Mouse (Mus musculus) CH12.LX (cell line): ENCODE measurements around the gene Ipo4. TPM values are rescaled to one million over a fixed set of nuclear protein-coding genes. Genes with fewer than 3 reads are reported as not detected.

Source experiments
- DNase-seq: peaks from one replicate; pipeline ENCODE4 v3.0.0-alpha.2; 2013; ENCODE audit errors: extremely low read depth
- H3K27ac ChIP-seq: 2 replicates; pipeline ENCODE4 v1.5.1; 2012; ENCODE audit warnings: low read depth, mild to moderate bottlenecking, control low read depth, moderate library complexity; ENCODE audit not compliant: insufficient read depth
- H3K27me3 ChIP-seq: replicated peaks from 2 replicates; pipeline ENCODE3; 2012; ENCODE audit warnings: inconsistent platforms
- H3K36me3 ChIP-seq, 2 experiments: replicated peaks in 1 of 2; 2 replicates each; pipeline versions ENCODE3 to v1.6.1; 2012; ENCODE audit warnings: inconsistent platforms in 1 of 2, low read length in 1 of 2, mild to moderate bottlenecking in 1 of 2, mixed read lengths in 1 of 2, moderate library complexity in 1 of 2; ENCODE audit not compliant: control insufficient read depth in 1 of 2, insufficient read depth in 1 of 2
- H3K4me1 ChIP-seq, 2 experiments: 2 replicates each; pipeline ENCODE4 v1.6.1; 2012; ENCODE audit warnings: inconsistent platforms in 1 of 2, moderate library complexity in 1 of 2; ENCODE audit not compliant: insufficient read depth in 2 of 2, control insufficient read depth in 1 of 2
- H3K4me2 ChIP-seq: 2 replicates; pipeline ENCODE4 v1.6.1; 2012; ENCODE audit warnings: low read depth, mild to moderate bottlenecking, control low read depth; ENCODE audit not compliant: poor library complexity, insufficient read depth, severe bottlenecking
- H3K4me3 ChIP-seq, 3 experiments: fragments of 150-350 bp in 1 of 3; sonication (generic) in 1 of 3; replicated peaks in 1 of 3; 2 replicates each; pipeline versions ENCODE3 to v1.5.1; 2011 to 2012; ENCODE audit warnings: low read depth in 2 of 3, low read length in 2 of 3, mild to moderate bottlenecking in 2 of 3, moderate library complexity in 2 of 3, control low read depth in 1 of 3, improper control_type of control experiment in 1 of 3, inconsistent platforms in 1 of 3, mixed read lengths in 1 of 3; ENCODE audit not compliant: poor library complexity in 1 of 3
- H3K79me2 ChIP-seq: replicated peaks from 2 replicates; pipeline ENCODE4 v1.6.1; 2012; ENCODE audit warnings: mild to moderate bottlenecking, moderate library complexity; ENCODE audit not compliant: control insufficient read depth, poor library complexity, insufficient read depth, severe bottlenecking; ENCODE audit errors: extremely low read depth
- H3K9ac ChIP-seq: 2 replicates; pipeline ENCODE4 v1.6.1; 2012; ENCODE audit warnings: low read depth, mild to moderate bottlenecking, control low read depth, moderate library complexity; ENCODE audit not compliant: insufficient read depth
- H3K9me3 ChIP-seq: replicated peaks from 2 replicates; pipeline ENCODE3; 2012; ENCODE audit warnings: low read length, inconsistent platforms, mixed read lengths
- CTCF ChIP-seq, 2 experiments: IDR thresholded peaks in 1 of 2; conservative IDR thresholded peaks in 1 of 2; 2 replicates each; pipeline ENCODE4 v1.5.1; 2011 to 2012; ENCODE audit warnings: low read depth in 2 of 2, low read length in 2 of 2, improper control_type of control experiment in 1 of 2, inconsistent platforms in 1 of 2, mild to moderate bottlenecking in 1 of 2, moderate library complexity in 1 of 2
- E2F4 ChIP-seq: IDR thresholded peaks from 2 replicates; pipeline ENCODE4 v1.6.1; 2011; ENCODE audit warnings: low read depth, low read length, improper control_type of control experiment; ENCODE audit not compliant: insufficient replicate concordance
- ELF1 ChIP-seq: IDR thresholded peaks from 2 replicates; pipeline ENCODE4 v1.6.1; 2014; ENCODE audit warnings: low read depth, mild to moderate bottlenecking, inconsistent platforms, low read length, improper control_type of control experiment
- JUN ChIP-seq: IDR thresholded peaks from 2 replicates; pipeline ENCODE4 v1.6.1; 2011; ENCODE audit warnings: low read depth, mild to moderate bottlenecking, low read length, improper control_type of control experiment, moderate library complexity; ENCODE audit not compliant: insufficient read depth
- MAZ ChIP-seq: IDR thresholded peaks from 2 replicates; pipeline ENCODE4 v1.6.1; 2012; ENCODE audit warnings: low read depth, mild to moderate bottlenecking, inconsistent platforms, low read length, improper control_type of control experiment, moderate library complexity
- MEF2A ChIP-seq: IDR thresholded peaks from 2 replicates; pipeline ENCODE4 v1.6.1; 2014; ENCODE audit warnings: low read depth, mild to moderate bottlenecking, inconsistent platforms, low read length, improper control_type of control experiment, borderline replicate concordance
- MYC ChIP-seq: IDR thresholded peaks from 2 replicates; pipeline ENCODE4 v1.6.1; 2011; ENCODE audit warnings: low read depth, mild to moderate bottlenecking, improper control_type of control experiment, low read length
- RAD21 ChIP-seq: IDR thresholded peaks from 2 replicates; pipeline ENCODE4 v1.6.1; 2011; ENCODE audit warnings: low read depth, mild to moderate bottlenecking, low read length, improper control_type of control experiment, moderate library complexity
- SMC3 ChIP-seq: IDR thresholded peaks from 2 replicates; pipeline ENCODE4 v1.6.1; 2011; ENCODE audit warnings: low read depth, low read length, improper control_type of control experiment
- TBP ChIP-seq: conservative IDR thresholded peaks from 2 replicates; pipeline ENCODE4 v1.6.1; 2011; ENCODE audit warnings: low read depth, low read length, improper control_type of control experiment
- ZKSCAN1 ChIP-seq: IDR thresholded peaks from 2 replicates; pipeline ENCODE4 v1.6.1; 2012; ENCODE audit warnings: low read depth, inconsistent platforms, low read length, improper control_type of control experiment, borderline replicate concordance
- ZMIZ1 ChIP-seq: IDR thresholded peaks from 2 replicates; pipeline ENCODE4 v1.6.1; 2012; ENCODE audit warnings: low read depth, mild to moderate bottlenecking, inconsistent platforms, low read length, improper control_type of control experiment
- dilution Hi-C: fragments of 300-500 bp; cut with MboI; formaldehyde crosslinking; loops from 2 replicates; pipeline ENCODE4 v1.14.3; 2020; ENCODE audit warnings: low sequenced_read_pairs; ENCODE audit not compliant: extremely low pct_unique_long_range_greater_than_20kb, extremely low pct_ligation_motif_present
- in situ Hi-C: fragments of 300-500 bp; cut with MboI; formaldehyde crosslinking; loops from 3 replicates; pipeline ENCODE4 v1.14.3; 2019; ENCODE audit warnings: low sequenced_read_pairs, low pct_ligation_motif_present, low pct_unique_long_range_greater_than_20kb, mixed read lengths
- polyA plus RNA-seq: library from polyadenylated mRNA; unstranded; fragments of >175 nt; gene quantifications from 2 replicates; pipeline ENCODE4 v1.2.1, GENCODE M21; 2012; ENCODE audit warnings: low read depth; ENCODE audit not compliant: insufficient read length
- total RNA-seq, 2 experiments: library from RNA; depleted of rRNA; stranded (reverse); fragments of 300-350 nt in 1 of 2; fragments of >200 nt in 1 of 2; gene quantifications; 2 replicates each; pipeline ENCODE4 v1.2.3; 2012 to 2014

Gene Ipo4
- total and polyA plus RNA-seq, 3 experiments: 47.5 to 175 (median 84.8) TPM

- Histone ChIP-seq H3K4me1 (peaks cover 4 to 25% of the 10 kb centered on the region in 2 experiments; a peak in 3 of 4 replicates), H3K36me3 (peaks cover 62 to 83% of the 10 kb centered on the region in 2 experiments), H3K27ac (no peak overlapping the region; the same call in 1 of the 2 replicates), H3K79me2 (peaks cover 10% of the 10 kb centered on the region; the same call in 1 of the 2 replicates), H3K4me3 (peak overlapping the region; percentile 75 to 89 (median 78)), H3K4me2 (peak overlapping the region; percentile 23), H3K27me3 (no peaks in the 10 kb centered on the region), H3K9me3 (no peaks in the 10 kb centered on the region), H3K9ac (peak overlapping the region; percentile 54)
- no peak for TF ChIP-seq ZMIZ1
- 0 out of 2 replicates have a peak, but pooled peaks have one; percentile 22 for TF ChIP-seq MAZ
- no peak for TF ChIP-seq JUN
- TF ChIP-seq MEF2A: no peak
- no peak for TF ChIP-seq RAD21
- in situ Hi-C loops: no loop called here
- dilution Hi-C loops: no loop called here
- DNase-seq: peak; percentile 23
Observed at GRCm38 (mm10) chr14:55634874-55635522, 759 bp downstream of the Ipo4 start.

DNA sequence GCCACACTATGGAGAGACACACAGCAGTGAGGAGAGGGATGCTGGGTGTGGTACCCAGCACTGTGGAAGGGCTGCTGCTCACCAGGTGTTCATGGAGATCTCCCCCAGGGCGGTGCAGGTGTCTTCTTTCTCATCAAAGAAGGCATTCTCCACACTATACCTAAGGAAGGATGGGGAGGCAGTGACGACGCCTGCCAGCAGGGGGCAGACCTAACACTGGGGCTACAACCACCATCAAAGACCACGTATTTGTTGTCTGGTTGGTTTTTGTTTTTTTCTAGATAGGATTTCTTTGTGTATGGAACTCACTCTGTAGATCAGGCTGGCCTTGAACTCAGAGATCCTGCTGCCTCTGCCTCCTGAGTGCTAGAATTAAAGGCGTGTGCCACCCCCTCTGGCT is 6.4 kb downstream of the Ipo4 start:
- DNase-seq: peak; percentile 45
- Histone ChIP-seq H3K79me2 (peaks cover under 1% of the 10 kb centered on the region; the same call in 1 of the 2 replicates), H3K27me3 (no peaks in the 10 kb centered on the region), H3K27ac (no peak overlapping the region)
- dilution Hi-C loops: no loop called here
- TF ChIP-seq SMC3: peak; percentile 70
- peak; percentile 77 for TF ChIP-seq CTCF (conservative IDR thresholded peaks at IDR 0.05 in 1 of 2, IDR thresholded peaks at IDR 0.05 in 1 of 2; ENCODE audit: low read depth in 2 of 2, low read length in 2 of 2)
- peak; percentile 31 for TF ChIP-seq RAD21
- no peak for TF ChIP-seq MYC
- TF ChIP-seq ELF1: no peak
- no peak for TF ChIP-seq E2F4
- TF ChIP-seq, all 38 proteins: peak for 3
- H3K9me3 ChIP-seq: no peaks in the 10 kb centered on the region
- peaks cover 4 to 10% of the 10 kb centered on the region in 2 experiments; a peak in 3 of 4 replicates for H3K4me1 ChIP-seq
- H3K4me2 ChIP-seq: no peak overlapping the region
- no peak overlapping the region for H3K4me3 ChIP-seq
- H3K9ac ChIP-seq: no peak overlapping the region
- H3K36me3 ChIP-seq: peaks cover 95 to 100% of the 10 kb centered on the region in 2 experiments
- in situ Hi-C loops: no loop called here

DNA sequence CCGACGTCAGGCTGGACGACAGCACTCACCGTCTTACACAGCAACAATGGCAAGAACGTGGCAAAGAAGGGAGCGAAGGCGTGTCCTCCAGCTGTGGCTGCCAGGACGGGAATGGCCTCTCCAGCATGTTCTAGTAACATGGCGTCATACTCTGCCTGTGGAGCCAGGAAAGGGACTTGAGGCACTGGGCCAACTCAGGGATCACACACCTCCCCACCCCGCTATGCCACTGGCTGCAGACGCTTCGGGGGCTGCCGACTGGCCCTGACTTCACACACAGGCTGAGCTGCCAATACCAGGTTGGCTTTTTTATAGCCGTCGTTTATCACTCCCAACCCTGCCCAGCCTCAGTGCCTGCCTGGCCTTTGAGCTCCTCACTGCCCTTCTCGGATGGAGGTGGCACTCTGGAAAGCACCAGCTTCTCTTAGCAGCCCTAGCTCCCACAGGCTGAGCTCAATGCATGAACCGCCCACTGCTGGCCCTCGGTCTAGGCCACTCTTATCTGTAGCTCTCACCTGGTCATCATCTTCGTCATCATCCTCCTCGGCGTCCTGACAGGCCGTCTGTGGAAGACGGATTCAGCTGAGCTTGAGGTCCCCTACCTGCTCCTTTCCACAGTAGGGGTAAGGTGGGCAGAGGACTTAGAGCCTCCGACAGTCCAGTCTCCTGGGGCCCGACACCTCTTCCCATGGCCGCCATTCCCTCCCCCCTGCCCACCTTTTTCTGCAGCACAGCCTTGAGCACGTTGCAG is 7.5 kb downstream of the Ipo4 start:
- Histone ChIP-seq H3K4me1 (peaks cover 0 to under 1% of the 10 kb centered on the region in 2 experiments; a peak in 1 of 4 replicates), H3K9ac (no peak overlapping the region), H3K27me3 (no peaks in the 10 kb centered on the region), H3K9me3 (no peaks in the 10 kb centered on the region), H3K4me2 (no peak overlapping the region), H3K36me3 (peaks cover 89 to 100% of the 10 kb centered on the region in 2 experiments), H3K27ac (no peak overlapping the region), H3K79me2 (no peaks in the 10 kb centered on the region), H3K4me3 (no peak overlapping the region)
- in situ Hi-C loops (no loop called here), dilution Hi-C loops (no loop called here)
- DNase-seq: no peak
- TF ChIP-seq ZKSCAN1: no peak
- no peak for TF ChIP-seq TBP
